Mouse (Mus musculus) spleen, adult 2 months (tissue): Measurements from ENCODE around the gene Snx20.

Experiments
- CTCF ChIP-seq: fragments of 200-500 bp; IDR thresholded peaks from 2 replicates; pipeline ENCODE4 v1.5.1; 2011; ENCODE audit warnings: mild to moderate bottlenecking, inconsistent platforms; ENCODE audit not compliant: insufficient read depth, insufficient read length, insufficient replicate concordance; ENCODE audit errors: extremely low read depth
- POLR2A ChIP-seq: fragments of 200-500 bp; IDR thresholded peaks from 2 replicates; pipeline ENCODE4 v1.6.1; 2011; ENCODE audit warnings: low read depth, low read length, inconsistent platforms

DNA sequence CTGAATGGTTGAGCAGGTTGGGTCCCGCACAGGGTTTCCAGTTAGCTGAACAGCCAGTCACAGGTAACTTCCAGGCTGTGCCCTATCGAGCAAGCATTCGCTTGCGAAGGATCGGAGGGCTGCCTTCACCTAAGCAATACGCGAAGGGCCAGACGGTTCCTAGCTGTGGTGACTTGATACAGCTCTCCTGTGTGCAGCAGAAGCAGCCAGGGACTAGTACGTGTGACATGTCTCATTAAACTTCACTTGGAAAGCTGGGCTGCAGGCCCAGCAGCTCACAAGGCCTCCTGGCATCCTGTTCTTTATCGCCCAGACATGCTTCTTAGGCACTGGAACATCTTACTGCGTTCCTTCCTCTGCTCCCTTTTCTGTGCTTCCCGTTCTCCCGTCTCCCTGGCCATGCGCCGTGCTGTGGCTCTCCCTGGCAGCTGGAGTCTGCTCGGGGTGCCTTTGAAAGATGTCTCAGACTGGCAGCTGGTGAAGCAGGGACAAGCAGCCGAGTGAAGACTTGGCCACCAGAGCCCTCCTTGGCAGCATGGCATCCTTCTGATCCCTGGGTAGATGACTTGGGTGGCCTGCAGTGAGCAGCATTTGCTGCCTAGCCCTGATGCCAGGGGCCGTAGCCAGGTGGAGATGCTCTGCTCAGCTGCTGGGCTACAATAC lies 56.1 kb downstream of the Snx20 start:
- no peak for TF ChIP-seq CTCF
- TF ChIP-seq POLR2A, result no peak
